Mouse (Mus musculus) midbrain, postnatal 0 days (tissue): ENCODE measurements around the gene Bckdk. TPM values are rescaled to one million over a fixed set of nuclear protein-coding genes. Genes with fewer than 3 reads are reported as not detected.

ENCODE experiments used
- ATAC-seq: fragments of 200-750 bp; cut with Nextera tagmentation; 2 replicates; pipeline ENCODE4 v1.8.0; 2017; ENCODE audit warnings: moderate number of reproducible peaks, mild to moderate bottlenecking, moderate TSS enrichment, moderate library complexity; ENCODE audit not compliant: low FRiP score
- DNase-seq: peaks from one replicate; pipeline ENCODE4 v3.0.0-alpha.2; 2015; ENCODE audit warnings: low spot score
- H3K27ac ChIP-seq: fragments of 300-500 bp; sonication (generic); 2 replicates; pipeline ENCODE4 v1.5.1; 2014; ENCODE audit warnings: low read depth, mild to moderate bottlenecking, low read length, mixed read lengths
- H3K27me3 ChIP-seq: fragments of 300-500 bp; sonication (generic); 2 replicates; pipeline ENCODE4 v1.6.1; 2014; ENCODE audit warnings: low read length, control low read depth, mixed read lengths; ENCODE audit not compliant: insufficient read depth
- H3K36me3 ChIP-seq: fragments of 300-500 bp; sonication (generic); 2 replicates; pipeline ENCODE4 v1.6.1; 2014; ENCODE audit warnings: low read length, control low read depth, mixed read lengths; ENCODE audit not compliant: insufficient read depth
- H3K4me1 ChIP-seq: fragments of 300-500 bp; sonication (generic); 2 replicates; pipeline ENCODE4 v1.6.1; 2014; ENCODE audit warnings: mild to moderate bottlenecking, control low read depth, antibody characterized with exemption, low read length, mixed read lengths; ENCODE audit not compliant: insufficient read depth
- H3K4me2 ChIP-seq: fragments of 300-500 bp; sonication (generic); 2 replicates; pipeline ENCODE4 v1.6.1; 2014; ENCODE audit warnings: low read depth, mild to moderate bottlenecking, low read length, mixed read lengths; ENCODE audit not compliant: poor library complexity, severe bottlenecking
- H3K4me3 ChIP-seq: fragments of 300-500 bp; sonication (generic); 2 replicates; pipeline ENCODE4 v1.5.1; 2014; ENCODE audit warnings: low read depth, mild to moderate bottlenecking, low read length, moderate library complexity
- H3K9ac ChIP-seq: fragments of 300-500 bp; sonication (generic); replicated peaks from 2 replicates; pipeline ENCODE4 v1.6.1; 2014; ENCODE audit warnings: mild to moderate bottlenecking, low read length, moderate library complexity, mixed read lengths; ENCODE audit not compliant: poor library complexity, severe bottlenecking
- H3K9me3 ChIP-seq: fragments of 300-500 bp; sonication (generic); 2 replicates; pipeline ENCODE4 v1.6.1; 2016; ENCODE audit warnings: low read length, control low read depth
- CTCF ChIP-seq: IDR thresholded peaks from 2 replicates; pipeline ENCODE4 v1.5.1; 2016; ENCODE audit warnings: antibody characterized with exemption, mild to moderate bottlenecking
- WGBS: fragments of 180-500 bp; shearing (Covaris S2); extraction: QIAGEN DNeasy Blood & Tissue Kit; methylation state at CpG from one replicate; pipeline ENCODE4 v1.1.7; 2014; 5-methylcytosine and 5-hydroxymethylcytosine counted together
- polyA plus RNA-seq: library from polyadenylated mRNA; unstranded; fragments of >200 nt; fragmentation: Nextera tagmentation; extraction: Ambion mirVana; gene quantifications from 2 replicates; pipeline ENCODE4 v1.2.1, GENCODE M21; 2015
- total RNA-seq: library from RNA; depleted of rRNA; stranded (reverse); fragments of >200 nt; gene quantifications from 2 replicates; pipeline ENCODE4 v1.2.3, GENCODE M21; 2014

The Bckdk gene
- total and polyA plus RNA-seq, 2 experiments from 2014 or later, result 52.7 to 77.7 TPM

- DNase-seq (peak; percentile 95), ATAC-seq (peak; percentile 93)
- Histone ChIP-seq H3K4me3 (peak within 1 kb of the TSS; percentile 98), H3K9me3 (no peaks in the 10 kb centered on the region), H3K4me2 (peak within 1 kb of the TSS; percentile 60), H3K27me3 (no peaks in the 10 kb centered on the region), H3K4me1 (no peaks in the 10 kb centered on the region), H3K27ac (peak within 1 kb of the TSS; percentile 82), H3K36me3 (peaks cover 30% of the 10 kb centered on the region), H3K9ac (peak within 1 kb of the TSS; percentile 83)
- 1% methylated on average over 40 of the region's 40 CpGs for WGBS
- TF ChIP-seq CTCF, result no peak
These were observed 8.4 kb downstream of the Bckdk start, which contains the start of gene Kat8 for GRCm38 (mm10) chr7:127912190-127912871. TSS of gene Kat8 (plus strand) at chr7:127912516.

- DNase-seq (no peak), ATAC-seq (no peak)
- no peaks in the 10 kb centered on the region for H3K4me1 ChIP-seq
- H3K4me2 ChIP-seq, result peak overlapping the region; percentile 60
- TF ChIP-seq CTCF, result no peak
- H3K4me3 ChIP-seq, result peak overlapping the region; percentile 98
- H3K27ac ChIP-seq, result peak overlapping the region; percentile 82
- 24% methylated on average over 4 of the region's 4 CpGs for WGBS
- no peaks in the 10 kb centered on the region for H3K27me3 ChIP-seq
- H3K9me3 ChIP-seq, result no peaks in the 10 kb centered on the region
- H3K9ac ChIP-seq, result peak overlapping the region; percentile 83; the same call in 1 of the 2 replicates
- peaks cover 29% of the 10 kb centered on the region for H3K36me3 ChIP-seq
These were observed 9.1 kb downstream of the Bckdk start for GRCm38 (mm10) chr7:127912938-127913337.

DNA sequence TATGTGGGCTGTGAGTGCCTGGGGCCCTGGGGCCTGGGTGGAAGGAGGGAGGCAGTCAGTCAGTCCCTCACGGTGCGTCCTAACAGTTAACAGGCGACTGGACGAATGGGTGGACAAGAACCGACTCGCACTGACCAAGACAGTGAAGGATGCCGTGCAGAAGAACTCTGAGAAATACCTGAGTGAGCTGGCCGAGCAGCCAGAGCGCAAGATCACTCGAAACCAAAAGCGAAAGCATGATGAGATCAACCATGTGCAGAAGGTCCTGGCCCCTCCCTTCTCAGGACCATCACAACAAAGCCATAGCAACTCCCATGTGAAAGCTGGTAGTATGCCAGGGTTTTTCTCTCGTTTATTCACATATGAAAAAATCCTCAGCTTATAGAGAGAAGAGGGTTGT, 11.4 kb downstream of the Bckdk start:
- no peak overlapping the region for H3K4me2 ChIP-seq
- WGBS, result 94% methylated on average over 12 of the region's 12 CpGs

DNA sequence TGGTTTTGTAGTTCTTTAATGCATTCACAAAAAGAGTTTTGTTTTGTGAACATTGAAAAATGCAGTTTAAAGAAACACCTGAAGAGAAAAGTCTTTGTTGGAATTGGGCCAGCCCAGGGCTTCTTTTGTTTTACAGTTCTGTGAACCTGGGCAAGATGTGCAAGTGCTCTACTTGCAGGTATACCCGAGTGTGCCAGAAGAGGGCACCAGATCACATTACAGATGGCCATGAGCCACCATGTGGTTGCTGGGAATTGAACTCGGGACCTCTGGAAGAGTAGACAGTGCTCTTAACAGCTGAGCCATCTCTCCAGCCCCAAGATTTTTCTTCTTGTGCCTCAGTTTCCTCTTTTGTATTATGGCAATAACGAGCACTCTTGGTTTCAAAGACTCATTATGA, 14.3 kb downstream of the Bckdk start:
- 52% methylated on average over 3 of the region's 3 CpGs for WGBS
- peak; percentile 58 for TF ChIP-seq CTCF
- H3K4me2 ChIP-seq, result no peak overlapping the region
- no peaks in the 10 kb centered on the region for H3K27me3 ChIP-seq
- DNase-seq (no peak), ATAC-seq (no peak)
- no peak overlapping the region for H3K27ac ChIP-seq
- no peak overlapping the region for H3K4me3 ChIP-seq
- no peak overlapping the region for H3K9ac ChIP-seq
- H3K4me1 ChIP-seq, result no peaks in the 10 kb centered on the region
- no peaks in the 10 kb centered on the region for H3K9me3 ChIP-seq
- H3K36me3 ChIP-seq, result peaks cover 30% of the 10 kb centered on the region

More for the DNA sequence above, 11.4 kb downstream of the Bckdk start:
- no peak for ATAC-seq
- Histone ChIP-seq H3K9me3 (no peaks in the 10 kb centered on the region), H3K27me3 (no peaks in the 10 kb centered on the region), H3K27ac (no peak overlapping the region), H3K4me1 (no peaks in the 10 kb centered on the region), H3K9ac (no peak overlapping the region), H3K36me3 (peaks cover 15% of the 10 kb centered on the region), H3K4me3 (no peak overlapping the region)
- TF ChIP-seq CTCF, result no peak
- DNase-seq, result no peak

GRCm38 (mm10) chr7:127919290-127919689, 15.4 kb downstream of the Bckdk start:
- no peaks in the 10 kb centered on the region for H3K9me3 ChIP-seq
- ATAC-seq (no peak), DNase-seq (peak; percentile 14)
- H3K36me3 ChIP-seq, result peaks cover 34% of the 10 kb centered on the region
- H3K27me3 ChIP-seq, result no peaks in the 10 kb centered on the region
- no peaks in the 10 kb centered on the region for H3K4me1 ChIP-seq
- H3K4me2 ChIP-seq, result no peak overlapping the region
- peak; percentile 55 for TF ChIP-seq CTCF
- no peak overlapping the region for H3K27ac ChIP-seq
- no peak overlapping the region for H3K4me3 ChIP-seq
- H3K9ac ChIP-seq, result no peak overlapping the region
- WGBS, result 83% methylated on average over 7 of the region's 7 CpGs

GRCm38 (mm10) chr7:127921516-127921915, 17.6 kb downstream of the Bckdk start:
- Histone ChIP-seq H3K4me1 (no peaks in the 10 kb centered on the region), H3K27me3 (no peaks in the 10 kb centered on the region), H3K9me3 (no peaks in the 10 kb centered on the region), H3K9ac (no peak overlapping the region), H3K4me2 (no peak overlapping the region), H3K27ac (no peak overlapping the region), H3K4me3 (no peak overlapping the region), H3K36me3 (peaks cover 40% of the 10 kb centered on the region)
- 65% methylated on average over 8 of the region's 8 CpGs for WGBS
- DNase-seq, result peak; percentile 14
- no peak for ATAC-seq
- peak; percentile 48 for TF ChIP-seq CTCF
